In genomic region chr7:38151706-38152312, GRCm38 (mm10) we compare ENCODE assay signal across 14 mouse cellular contexts. TPM values are rescaled to one million over a fixed set of nuclear protein-coding genes. Genes with fewer than 3 reads are reported as not detected.
DNase-seq lines count a peak whose midpoint lies in the region; ATAC-seq lines count a peak whose summit lies in the region.
"Had no signal": no experiment of that assay in that cellular context is flagged by ENCODE, and none has a peak within 500 bp of the region (broad histone marks: within the 10 kb centered on the region; RNA-seq: fewer than 3 reads in every experiment).

No protein-coding gene starts in this region.

- no peak overlapping the region for H3K4me2 ChIP-seq in forebrain, embryonic 14.5 days (ENCODE audit: low read length)
- H3K4me2 ChIP-seq in forebrain, embryonic 11.5 days (ENCODE audit: low read depth, low read length, severe bottlenecking), result no peak overlapping the region
- H3K4me2 ChIP-seq: limb, embryonic 13.5 days; lung, embryonic 15.5 days had no signal

- no peaks in the 10 kb centered on the region for H3K9me3 ChIP-seq in forebrain, embryonic 14.5 days (replicated peaks; ENCODE audit: control insufficient read depth, low read length)
- no peaks in the 10 kb centered on the region for H3K9me3 ChIP-seq in forebrain, embryonic 11.5 days (ENCODE audit: control insufficient read depth, low read length)
- H3K9me3 ChIP-seq: limb, embryonic 13.5 days; lung, embryonic 15.5 days; megakaryocyte, embryonic 14.5 days had no signal

- 64% methylated on average over 14 of the region's 14 CpGs for WGBS in forebrain, embryonic 14.5 days
- WGBS in forebrain, embryonic 11.5 days, result 76% methylated on average over 13 of the region's 14 CpGs

- DNase-seq in forebrain, embryonic 14.5 days (ENCODE audit: low spot score), result peak; percentile 25
- DNase-seq in forebrain, embryonic 11.5 days (ENCODE audit: low spot score), result no peak
- DNase-seq in layer of hippocampus, adult 8-10 months (ENCODE audit: low spot score in 2 of 2), result peak; percentile 24 to 29
- no peak for DNase-seq in layer of hippocampus, postnatal 25 days (ENCODE audit: extremely low spot score in 1 of 2, low spot score in 1 of 2)
- peak; percentile 17 to 36 for DNase-seq in right cerebral cortex, adult 2 months (ENCODE audit: low spot score in 2 of 2)
- DNase-seq in right cerebral cortex, postnatal 25 days, result no peak
- DNase-seq in telencephalon, adult 2 months (ENCODE audit: low read depth, low spot score), result peak; percentile 50
- DNase-seq in spleen, postnatal 10 days (ENCODE audit: low spot score in 2 of 2), result no peak
- DNase-seq: adrenal gland, adult 2 months; cerebellum, adult 9-11 months; gastrocnemius, postnatal 25 days had no signal

- no peak overlapping the region for H3K9ac ChIP-seq in forebrain, embryonic 14.5 days (ENCODE audit: low read length)
- no peak overlapping the region for H3K9ac ChIP-seq in forebrain, embryonic 11.5 days (ENCODE audit: low read length)
- H3K9ac ChIP-seq: limb, embryonic 13.5 days; lung, embryonic 15.5 days had no signal

- H3K4me3 ChIP-seq in forebrain, embryonic 14.5 days (ENCODE audit: low read depth, low read length), result no peak overlapping the region
- H3K4me3 ChIP-seq in forebrain, embryonic 11.5 days (ENCODE audit: low read depth, low read length), result no peak overlapping the region
- H3K4me3 ChIP-seq: limb, embryonic 13.5 days; lung, embryonic 15.5 days; megakaryocyte, embryonic 14.5 days had no signal

- no peaks in the 10 kb centered on the region for H3K4me1 ChIP-seq in forebrain, embryonic 14.5 days (ENCODE audit: control insufficient read depth, insufficient read depth, low read length)
- H3K4me1 ChIP-seq in forebrain, embryonic 11.5 days (replicated peaks; ENCODE audit: control insufficient read depth, insufficient read depth, low read length), result no peaks in the 10 kb centered on the region
- H3K4me1 ChIP-seq: limb, embryonic 13.5 days; lung, embryonic 15.5 days; megakaryocyte, embryonic 14.5 days had no signal

- H3K36me3 ChIP-seq in forebrain, embryonic 14.5 days (ENCODE audit: control insufficient read depth, insufficient read depth, low read length), result no peaks in the 10 kb centered on the region
- no peaks in the 10 kb centered on the region for H3K36me3 ChIP-seq in forebrain, embryonic 11.5 days (ENCODE audit: control insufficient read depth, insufficient read depth, low read length)
- H3K36me3 ChIP-seq: limb, embryonic 13.5 days; lung, embryonic 15.5 days had no signal

- ATAC-seq in forebrain, embryonic 14.5 days, result peak; percentile 26; the same call in 1 of the 2 replicates
- ATAC-seq in forebrain, embryonic 11.5 days (replicated peaks; ENCODE audit: low FRiP score), result no peak

- H3K27me3 ChIP-seq in forebrain, embryonic 14.5 days (replicated peaks; ENCODE audit: control insufficient read depth, insufficient read depth, low read length), result no peaks in the 10 kb centered on the region
- no peaks in the 10 kb centered on the region for H3K27me3 ChIP-seq in forebrain, embryonic 11.5 days (ENCODE audit: control insufficient read depth, insufficient read depth, low read length)
- H3K27me3 ChIP-seq: limb, embryonic 13.5 days; lung, embryonic 15.5 days had no signal

- H3K27ac ChIP-seq in forebrain, embryonic 14.5 days (ENCODE audit: low read depth, low read length), result no peak overlapping the region
- no peak overlapping the region for H3K27ac ChIP-seq in forebrain, embryonic 11.5 days (ENCODE audit: low read depth, low read length)
- H3K27ac ChIP-seq: limb, embryonic 13.5 days; lung, embryonic 15.5 days had no signal

RNA-seq across cellular contexts. Expression of gene 1600014C10Rik, which starts 31.2 kb away (rescaled TPM):
- polyA plus RNA-seq in forebrain, embryonic 14.5 days (2014; fragmentation: Nextera tagmentation; extraction: Ambion mirVana), result 18.4 and 19.9 TPM in 2 replicates
- 12.7 and 13.9 TPM in 2 replicates for polyA plus RNA-seq in forebrain, embryonic 11.5 days (2014; fragmentation: Nextera tagmentation; extraction: Ambion mirVana)
- 10 to 100 TPM; 24.6 to 30.9 (median 28.9) TPM for total RNA-seq in layer of hippocampus, adult 8-10 months (2022)
- total RNA-seq in layer of hippocampus, postnatal 25 days (2021), result 10 to 100 TPM; 22.8 to 28.3 TPM

RNA-seq across cellular contexts. Expression of gene Ccne1, which starts 44.5 kb away (rescaled TPM):
- 17.0 and 18.5 TPM in 2 replicates for polyA plus RNA-seq in forebrain, embryonic 14.5 days (2014; fragmentation: Nextera tagmentation; extraction: Ambion mirVana)
- polyA plus RNA-seq in forebrain, embryonic 11.5 days (2014; fragmentation: Nextera tagmentation; extraction: Ambion mirVana), result 68.6 and 71.1 TPM in 2 replicates
- 10 to 100 TPM; 13.1 to 17.3 (median 13.9) TPM for total RNA-seq in layer of hippocampus, adult 8-10 months (2022)
- total RNA-seq in layer of hippocampus, postnatal 25 days (2021), result 10 to 100 TPM; 13.1 to 13.4 TPM

Comparison
In these comparisons a context has a peak if more than half of its experiments do, and no peak if none do; other contexts are left out.
1. DNase-seq: peak in forebrain, embryonic 14.5 days (single experiment), layer of hippocampus, adult 8-10 months (2 of 2), right cerebral cortex, adult 2 months (2 of 2) and telencephalon, adult 2 months (single experiment); none in forebrain, embryonic 11.5 days (single experiment), layer of hippocampus, postnatal 25 days (0 of 2), right cerebral cortex, postnatal 25 days (single experiment) and spleen, postnatal 10 days (0 of 2).